Mouse (Mus musculus): Measurements from ENCODE around the gene Spint2. TPM values are rescaled to one million over a fixed set of nuclear protein-coding genes. Genes with fewer than 3 reads are reported as not detected.

The Spint2 gene
- polyA plus RNA-seq, 1 experiment: 69.7 TPM

GRCm38 (mm10) chr7:29293131-29294065 lies 11.7 kb upstream of the Spint2 start:
- 80% methylated on average over 19 of the region's 19 CpGs for WGBS
- no peaks in the 10 kb centered on the region for H3K36me3 ChIP-seq (ENCODE audit: control insufficient read depth, insufficient read depth, low read length)
- H3K27ac ChIP-seq (ENCODE audit: insufficient read depth, low read length): peak overlapping the region; percentile 26; the same call in 1 of the 2 replicates
- TF ChIP-seq CTCF (IDR thresholded peaks at IDR 0.05; ENCODE audit: extremely low read depth, insufficient read depth, insufficient read length, insufficient replicate concordance): no peak
- TF ChIP-seq POLR2A (IDR thresholded peaks at IDR 0.05; ENCODE audit: low read depth, low read length): no peak
- H3K4me3 ChIP-seq (ENCODE audit: extremely low read depth, insufficient read depth, insufficient read length): no peak overlapping the region
- H3K4me1 ChIP-seq (ENCODE audit: control insufficient read depth, insufficient read depth, insufficient read length): peaks cover 9% of the 10 kb centered on the region
- no peak for DNase-seq (ENCODE audit: low read depth in 1 of 2, low spot score in 2 of 2)
- peaks cover 3% of the 10 kb centered on the region; the same call in 1 of the 2 replicates for H3K27me3 ChIP-seq (ENCODE audit: control insufficient read depth, insufficient read depth, low read length)

DNA sequence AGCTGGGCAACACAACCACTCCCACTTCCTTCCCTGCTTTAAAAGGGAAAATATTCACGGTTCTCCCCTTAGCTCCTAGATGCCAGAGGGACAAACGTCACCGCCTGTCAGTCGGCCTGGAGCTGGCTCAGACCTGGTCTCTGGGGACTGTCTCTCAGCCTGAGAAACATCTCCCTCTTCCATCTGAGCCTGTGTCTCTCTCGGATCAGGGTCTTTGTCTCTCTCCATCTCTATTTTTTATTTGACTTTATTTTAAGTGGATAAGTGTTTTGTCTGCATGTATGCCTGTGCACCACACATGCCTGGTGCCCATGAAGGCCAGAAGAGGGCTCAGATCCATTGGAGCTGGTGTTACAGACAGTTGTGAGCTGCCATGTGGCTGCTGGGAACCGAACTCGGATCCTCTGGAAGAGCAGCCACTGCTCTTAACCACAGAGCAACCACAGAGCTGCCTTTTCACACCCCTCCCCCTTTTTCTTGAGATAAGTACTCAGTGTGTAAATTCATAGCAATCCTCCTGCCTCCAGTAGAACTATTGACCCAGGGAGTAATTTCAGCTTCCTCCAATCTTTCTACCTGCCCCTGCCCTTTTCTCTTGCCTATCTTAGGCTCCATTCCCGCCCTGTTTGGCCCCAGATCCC lies 10.9 kb upstream of the Spint2 start:
- Histone ChIP-seq H3K27ac (ENCODE audit: insufficient read depth, low read length) (peak overlapping the region; percentile 26; the same call in 1 of the 2 replicates), H3K27me3 (ENCODE audit: control insufficient read depth, insufficient read depth, low read length) (peaks cover 3% of the 10 kb centered on the region; the same call in 1 of the 2 replicates), H3K4me3 (ENCODE audit: extremely low read depth, insufficient read depth, insufficient read length) (no peak overlapping the region), H3K4me1 (ENCODE audit: control insufficient read depth, insufficient read depth, insufficient read length) (peaks cover 9% of the 10 kb centered on the region), H3K36me3 (ENCODE audit: control insufficient read depth, insufficient read depth, low read length) (no peaks in the 10 kb centered on the region)
- TF ChIP-seq CTCF (IDR thresholded peaks at IDR 0.05; ENCODE audit: extremely low read depth, insufficient read depth, insufficient read length, insufficient replicate concordance) (no peak), POLR2A (IDR thresholded peaks at IDR 0.05; ENCODE audit: low read depth, low read length) (no peak)
- DNase-seq (ENCODE audit: low read depth in 1 of 2, low spot score in 2 of 2): no peak
- WGBS: 57% methylated on average over 8 of the region's 8 CpGs

- no peak for DNase-seq (ENCODE audit: low read depth in 1 of 2, low spot score in 2 of 2)
- Histone ChIP-seq H3K36me3 (ENCODE audit: control insufficient read depth, insufficient read depth, low read length) (no peaks in the 10 kb centered on the region), H3K27me3 (ENCODE audit: control insufficient read depth, insufficient read depth, low read length) (peaks cover 3% of the 10 kb centered on the region; the same call in 1 of the 2 replicates), H3K27ac (ENCODE audit: insufficient read depth, low read length) (no peak overlapping the region), H3K4me1 (ENCODE audit: control insufficient read depth, insufficient read depth, insufficient read length) (peaks cover 9% of the 10 kb centered on the region), H3K4me3 (ENCODE audit: extremely low read depth, insufficient read depth, insufficient read length) (no peak overlapping the region)
- 60% methylated on average over 7 of the region's 7 CpGs for WGBS
- no peak for TF ChIP-seq CTCF (IDR thresholded peaks at IDR 0.05; ENCODE audit: extremely low read depth, insufficient read depth, insufficient read length, insufficient replicate concordance)
- no peak for TF ChIP-seq POLR2A (IDR thresholded peaks at IDR 0.05; ENCODE audit: low read depth, low read length)
Observed at GRCm38 (mm10) chr7:29291616-29292457, 10.1 kb upstream of the Spint2 start.

DNA sequence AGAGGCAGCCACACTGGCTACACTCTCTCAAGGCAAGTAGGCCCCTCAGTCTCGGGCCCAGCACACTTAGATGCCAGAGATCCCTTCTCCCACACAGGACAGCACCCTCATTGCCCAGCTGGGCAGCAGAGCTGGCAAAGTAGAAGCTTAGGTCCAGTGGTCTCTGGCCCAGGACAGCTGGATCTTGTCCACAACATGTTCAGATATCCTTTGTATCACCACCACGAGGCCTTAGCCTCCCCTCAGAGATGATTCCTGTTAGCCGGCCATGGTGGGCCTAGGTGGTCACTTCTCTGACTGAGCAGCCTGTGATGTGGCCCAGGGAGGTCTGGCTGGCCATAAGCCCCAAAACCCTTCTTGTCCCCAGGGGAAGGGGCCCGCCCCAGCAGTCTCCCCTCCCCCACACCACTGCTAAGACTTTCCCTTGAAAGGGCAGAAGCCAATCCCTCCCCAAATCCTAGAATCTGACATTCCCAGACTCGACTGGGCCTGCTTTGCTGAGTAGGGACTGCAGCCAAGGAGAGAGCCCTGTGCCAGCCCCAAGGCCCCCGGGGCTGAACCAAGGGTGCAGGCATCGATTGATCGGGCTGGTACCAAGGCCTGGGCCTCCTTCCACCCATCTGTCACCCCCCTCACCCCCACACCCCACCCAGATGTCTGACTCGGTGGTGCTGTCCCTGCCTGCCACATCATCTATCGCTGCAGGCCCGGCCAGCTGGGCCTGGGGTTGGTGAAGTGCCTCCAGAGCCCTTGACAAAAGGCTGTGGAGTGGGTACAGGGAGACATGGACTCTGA lies 9.2 kb upstream of the Spint2 start:
- 84% methylated on average over 11 of the region's 11 CpGs for WGBS
- no peaks in the 10 kb centered on the region for H3K36me3 ChIP-seq (ENCODE audit: control insufficient read depth, insufficient read depth, low read length)
- no peak overlapping the region; the same call in 1 of the 2 replicates for H3K4me3 ChIP-seq (ENCODE audit: extremely low read depth, insufficient read depth, insufficient read length)
- DNase-seq (ENCODE audit: low read depth in 1 of 2, low spot score in 2 of 2): no peak
- TF ChIP-seq POLR2A (IDR thresholded peaks at IDR 0.05; ENCODE audit: low read depth, low read length): no peak
- no peak for TF ChIP-seq CTCF (IDR thresholded peaks at IDR 0.05; ENCODE audit: extremely low read depth, insufficient read depth, insufficient read length, insufficient replicate concordance)
- H3K27ac ChIP-seq (ENCODE audit: insufficient read depth, low read length): peak overlapping the region; percentile 38; the same call in 1 of the 2 replicates
- H3K4me1 ChIP-seq (ENCODE audit: control insufficient read depth, insufficient read depth, insufficient read length): peaks cover 9% of the 10 kb centered on the region
- peaks cover 3% of the 10 kb centered on the region; the same call in 1 of the 2 replicates for H3K27me3 ChIP-seq (ENCODE audit: control insufficient read depth, insufficient read depth, low read length)

GRCm38 (mm10) chr7:29289856-29290255 lies 8.1 kb upstream of the Spint2 start:
- WGBS: 92% methylated on average over 6 of the region's 6 CpGs
- TF ChIP-seq CTCF (IDR thresholded peaks at IDR 0.05; ENCODE audit: extremely low read depth, insufficient read depth, insufficient read length, insufficient replicate concordance): no peak
- TF ChIP-seq POLR2A (IDR thresholded peaks at IDR 0.05; ENCODE audit: low read depth, low read length): no peak
- H3K36me3 ChIP-seq (ENCODE audit: control insufficient read depth, insufficient read depth, low read length): no peaks in the 10 kb centered on the region
- H3K27ac ChIP-seq (ENCODE audit: insufficient read depth, low read length): 0 out of 2 replicates have a peak overlapping the region, but pooled peaks have one; percentile 56
- no peak for DNase-seq (ENCODE audit: low read depth in 1 of 2, low spot score in 2 of 2)
- H3K4me3 ChIP-seq (ENCODE audit: extremely low read depth, insufficient read depth, insufficient read length): peak overlapping the region; percentile 52; the same call in 1 of the 2 replicates
- H3K4me1 ChIP-seq (ENCODE audit: control insufficient read depth, insufficient read depth, insufficient read length): peaks cover 9% of the 10 kb centered on the region
- H3K27me3 ChIP-seq (ENCODE audit: control insufficient read depth, insufficient read depth, low read length): peaks cover 3% of the 10 kb centered on the region; the same call in 1 of the 2 replicates
